In genomic region chr11:18874278-18875000, GRCm38 (mm10) we compare ENCODE assay signal across 7 mouse cellular contexts.
A peak's percentile ranks its signal among the peaks of the same experiment; 100 is the strongest.
DNase-seq lines count a peak whose midpoint lies in the region; ATAC-seq and TF ChIP-seq lines count a peak whose summit lies in the region.

No protein-coding gene starts in this region.

- H3K9me3 ChIP-seq in lung, embryonic 15.5 days, result no peaks in the 10 kb centered on the region
- H3K9me3 ChIP-seq in intestine, embryonic 15.5 days, result no peaks in the 10 kb centered on the region
- H3K9me3 ChIP-seq in neural tube, embryonic 13.5 days, result no peaks in the 10 kb centered on the region

- H3K36me3 ChIP-seq in lung, embryonic 15.5 days, result no peaks in the 10 kb centered on the region
- H3K36me3 ChIP-seq in intestine, embryonic 15.5 days, result no peaks in the 10 kb centered on the region
- H3K36me3 ChIP-seq in neural tube, embryonic 13.5 days, result no peaks in the 10 kb centered on the region

- H3K27me3 ChIP-seq in lung, embryonic 15.5 days, result peaks cover 26% of the 10 kb centered on the region
- 0 out of 2 replicates have a peak, but pooled peaks cover 4% of the 10 kb centered on the region for H3K27me3 ChIP-seq in intestine, embryonic 15.5 days (replicated peaks)
- H3K27me3 ChIP-seq in neural tube, embryonic 13.5 days, result no peaks in the 10 kb centered on the region

- H3K9ac ChIP-seq in lung, embryonic 15.5 days, result peak overlapping the region; percentile 40
- peak overlapping the region; percentile 56 for H3K9ac ChIP-seq in intestine, embryonic 15.5 days
- H3K9ac ChIP-seq in neural tube, embryonic 13.5 days, result peak overlapping the region; percentile 67

- H3K4me3 ChIP-seq in lung, embryonic 15.5 days, result peak overlapping the region; percentile 44
- no peak overlapping the region for H3K4me3 ChIP-seq in lung, adult 2 months (replicated peaks; ENCODE audit: extremely low read depth, low read depth, low read length)
- H3K4me3 ChIP-seq in intestine, embryonic 15.5 days (replicated peaks), result peak overlapping the region; percentile 43
- peak overlapping the region; percentile 24 for H3K4me3 ChIP-seq in neural tube, embryonic 13.5 days

- 3% methylated on average over 18 of the region's 18 CpGs for WGBS in lung, embryonic 15.5 days
- 21% methylated on average over 18 of the region's 18 CpGs for WGBS in lung, adult 2 months
- 8% methylated on average over 18 of the region's 18 CpGs for WGBS in intestine, embryonic 15.5 days
- under 1% methylated on average over 18 of the region's 18 CpGs for WGBS in neural tube, embryonic 13.5 days

- peaks cover 35% of the 10 kb centered on the region for H3K4me1 ChIP-seq in lung, embryonic 15.5 days
- H3K4me1 ChIP-seq in lung, adult 2 months (ENCODE audit: control insufficient read depth, insufficient read depth, low read length), result no peaks in the 10 kb centered on the region
- H3K4me1 ChIP-seq in intestine, embryonic 15.5 days (replicated peaks), result peaks cover 11% of the 10 kb centered on the region; the same call in 1 of the 2 replicates
- peaks cover 74% of the 10 kb centered on the region for H3K4me1 ChIP-seq in neural tube, embryonic 13.5 days (replicated peaks)

- intact Hi-C loops in left cerebral cortex, postnatal 14 days (cut with DNase I), result loop anchor here (5.0 to 10.0 kb wide), 3 partner anchors 122 to 1590 kb away; no protein-coding TSS in a partner anchor

- no peak for DNase-seq in lung, adult 2 months
- peak; percentile 80 for DNase-seq in embryo, embryonic 10 days (ENCODE audit: low spot score)
- DNase-seq in left cerebral cortex, postnatal 14 days (ENCODE audit: low spot score in 2 of 2), result no peak
- DNase-seq in layer of hippocampus, adult 9-11 months, result no peak

- TF ChIP-seq POLR2A in lung, adult 2 months (IDR thresholded peaks at IDR 0.05; ENCODE audit: borderline replicate concordance, extremely low read depth, low read depth, low read length), result no peak

- H3K27ac ChIP-seq in lung, embryonic 15.5 days, result peak overlapping the region; percentile 88
- H3K27ac ChIP-seq in intestine, embryonic 15.5 days, result peak overlapping the region; percentile 82
- H3K27ac ChIP-seq in neural tube, embryonic 13.5 days (replicated peaks), result peak overlapping the region; percentile 96

- no peak for TF ChIP-seq CTCF in lung, adult 2 months (IDR thresholded peaks at IDR 0.05; ENCODE audit: insufficient read depth, low read length)

- no peak for ATAC-seq in lung, embryonic 15.5 days (ENCODE audit: borderline replicate concordance, extremely low read depth, low FRiP score, low TSS enrichment)
- no peak for ATAC-seq in intestine, embryonic 15.5 days
- ATAC-seq in neural tube, embryonic 13.5 days (ENCODE audit: low read depth), result no peak

- H3K4me2 ChIP-seq in lung, embryonic 15.5 days, result peak overlapping the region; percentile 69
- H3K4me2 ChIP-seq in intestine, embryonic 15.5 days (replicated peaks), result peak overlapping the region; percentile 83
- peak overlapping the region; percentile 89 for H3K4me2 ChIP-seq in neural tube, embryonic 13.5 days
